ENCODE assay signal across 22 mouse cellular contexts in genomic region chr19:56476546-56476945, GRCm38 (mm10). TPM values are rescaled to one million over a fixed set of nuclear protein-coding genes. Genes with fewer than 3 reads are reported as not detected.
A peak's percentile ranks its signal among the peaks of the same experiment; 100 is the strongest.
DNase-seq lines count a peak whose midpoint lies in the region; ATAC-seq and TF ChIP-seq lines count a peak whose summit lies in the region.
"Had no signal": no experiment of that assay in that cellular context is flagged by ENCODE, and none has a peak within 500 bp of the region (broad histone marks: within the 10 kb centered on the region; RNA-seq: fewer than 3 reads in every experiment).

No protein-coding gene starts in this region.

- H3K27me3 ChIP-seq in forebrain, embryonic 14.5 days (replicated peaks; ENCODE audit: control insufficient read depth, insufficient read depth, low read length), result 0 out of 2 replicates have a peak, but pooled peaks cover 2% of the 10 kb centered on the region
- H3K27me3 ChIP-seq in hindbrain, postnatal 0 days (ENCODE audit: insufficient read depth, low read length), result no peaks in the 10 kb centered on the region

- WGBS in forebrain, embryonic 14.5 days, result 4% methylated on average over 2 of the region's 2 CpGs
- WGBS in hindbrain, postnatal 0 days, result 30% methylated on average over 2 of the region's 2 CpGs

- no peak for TF ChIP-seq CTCF in hindbrain, postnatal 0 days (IDR thresholded peaks at IDR 0.05; ENCODE audit: low read depth)

- H3K9me3 ChIP-seq in forebrain, embryonic 14.5 days (replicated peaks; ENCODE audit: control insufficient read depth, low read length), result no peaks in the 10 kb centered on the region
- H3K9me3 ChIP-seq in hindbrain, postnatal 0 days (ENCODE audit: low read length), result no peaks in the 10 kb centered on the region
- H3K9me3 ChIP-seq: heart, embryonic 12.5 days; neural tube, embryonic 13.5 days had no signal

- H3K4me3 ChIP-seq in forebrain, embryonic 14.5 days (ENCODE audit: low read depth, low read length), result no peak overlapping the region
- no peak overlapping the region for H3K4me3 ChIP-seq in hindbrain, postnatal 0 days (ENCODE audit: low read length)
- H3K4me3 ChIP-seq: heart, embryonic 12.5 days; layer of hippocampus, adult 2 months; neural tube, embryonic 13.5 days had no signal

- DNase-seq in layer of hippocampus, adult 9-11 months, result peak; percentile 21
- no peak for DNase-seq in layer of hippocampus, postnatal 36 days
- DNase-seq in brain, adult 2 months (ENCODE audit: low read depth, low spot score), result peak; percentile 85
- peak; percentile 83 for DNase-seq in forebrain, embryonic 14.5 days (ENCODE audit: low spot score)
- peak; percentile 62 for DNase-seq in hindbrain, postnatal 0 days (ENCODE audit: low spot score)
- no peak for DNase-seq in urinary bladder, postnatal 10 days (ENCODE audit: low spot score)
- no peak for DNase-seq in gastrocnemius, postnatal 36 days
- DNase-seq: adrenal gland, adult 2 months; heart, postnatal 14 days; kidney, adult 8-10 months; kidney, postnatal 14 days; liver; lung, postnatal 14 days; right cerebral cortex, postnatal 4 days had no signal

- no peak overlapping the region for H3K9ac ChIP-seq in forebrain, embryonic 14.5 days (ENCODE audit: low read length)
- no peak overlapping the region for H3K9ac ChIP-seq in hindbrain, postnatal 0 days (replicated peaks; ENCODE audit: low read length)
- H3K9ac ChIP-seq: heart, embryonic 12.5 days; neural tube, embryonic 13.5 days had no signal

- H3K36me3 ChIP-seq in forebrain, embryonic 14.5 days (ENCODE audit: control insufficient read depth, insufficient read depth, low read length), result no peaks in the 10 kb centered on the region
- no peaks in the 10 kb centered on the region for H3K36me3 ChIP-seq in hindbrain, postnatal 0 days (ENCODE audit: insufficient read depth, low read length)
- H3K36me3 ChIP-seq: heart, embryonic 12.5 days; neural tube, embryonic 13.5 days had no signal

- H3K27ac ChIP-seq in forebrain, embryonic 14.5 days (ENCODE audit: low read depth, low read length), result no peak overlapping the region
- no peak overlapping the region for H3K27ac ChIP-seq in hindbrain, postnatal 0 days
- H3K27ac ChIP-seq: layer of hippocampus, adult 2 months; neural tube, embryonic 13.5 days had no signal

- ATAC-seq in forebrain, embryonic 14.5 days, result peak; percentile 80
- ATAC-seq in hindbrain, postnatal 0 days, result peak; percentile 46; the same call in 1 of the 2 replicates

- H3K4me1 ChIP-seq in forebrain, embryonic 14.5 days (ENCODE audit: control insufficient read depth, insufficient read depth, low read length), result peaks cover 21% of the 10 kb centered on the region; the same call in 1 of the 2 replicates
- H3K4me1 ChIP-seq in hindbrain, postnatal 0 days (ENCODE audit: insufficient read depth, low read length), result no peaks in the 10 kb centered on the region

- intact Hi-C loops in gastrocnemius, postnatal 36 days (cut with DNase I), result no loop called here

- H3K4me2 ChIP-seq in forebrain, embryonic 14.5 days (ENCODE audit: low read length), result no peak overlapping the region
- H3K4me2 ChIP-seq in hindbrain, postnatal 0 days (ENCODE audit: low read depth, low read length), result no peak overlapping the region
- H3K4me2 ChIP-seq: heart, embryonic 12.5 days; neural tube, embryonic 13.5 days had no signal

RNA-seq across cellular contexts. Expression of gene Plekhs1, which starts 15.1 kb away (rescaled TPM):
- under 1 TPM; 0.22 to 0.33 TPM for total RNA-seq in layer of hippocampus, postnatal 36 days (2021)
- polyA plus RNA-seq in forebrain, embryonic 14.5 days (2014; fragmentation: Nextera tagmentation; extraction: Ambion mirVana), result 0.28 TPM in 1 of 2 replicates, not detected in the other
- not detected in 2 replicates for total RNA-seq in hindbrain, postnatal 0 days (2014; rRNA removed)
- 0.24 and 0.32 TPM in 2 replicates for polyA plus RNA-seq in hindbrain, postnatal 0 days (2015; fragmentation: Nextera tagmentation; extraction: Ambion mirVana)
- total RNA-seq in gastrocnemius, postnatal 36 days (2021), result under 1 TPM in 1 of 2 experiments, not detected in 1; 0.18 TPM
- total RNA-seq: gastrocnemius, adult 18-20 months; granulocyte monocyte progenitor cell, adult 5-6 weeks; megakaryocyte-erythroid progenitor cell, adult 5-6 weeks had no signal
- polyA plus RNA-seq: C2C12; heart, embryonic 12.5 days; liver, embryonic 16.5 days had no signal

Comparison
In these comparisons a context has a peak if more than half of its experiments do, and no peak if none do; other contexts are left out.
1. DNase-seq: peak in layer of hippocampus, adult 9-11 months (single experiment), brain, adult 2 months (single experiment), forebrain, embryonic 14.5 days (single experiment) and hindbrain, postnatal 0 days (single experiment); none in layer of hippocampus, postnatal 36 days (0 of 2), urinary bladder, postnatal 10 days (single experiment) and gastrocnemius, postnatal 36 days (0 of 2).